Comparison of ENCODE assay signal across 8 mouse cellular contexts in genomic region chrX:102188712-102189497, GRCm38 (mm10). TPM values are rescaled to one million over a fixed set of nuclear protein-coding genes. Genes with fewer than 3 reads are reported as not detected.
A peak's percentile ranks its signal among the peaks of the same experiment; 100 is the strongest.
DNase-seq lines count a peak whose midpoint lies in the region; ATAC-seq lines count a peak whose summit lies in the region.

TSS of gene Rps4x (minus strand) at chrX:102189394.

- peak within 1 kb of the TSS; percentile 87 for H3K27ac ChIP-seq in embryonic facial prominence, embryonic 12.5 days
- H3K27ac ChIP-seq in limb, embryonic 10.5 days = peak within 1 kb of the TSS; percentile 92
- H3K27ac ChIP-seq in midbrain, embryonic 12.5 days (replicated peaks) = peak within 1 kb of the TSS; percentile 83

- peaks cover 11% of the 10 kb centered on the region for H3K36me3 ChIP-seq in embryonic facial prominence, embryonic 12.5 days
- H3K36me3 ChIP-seq in limb, embryonic 10.5 days = peaks cover 38% of the 10 kb centered on the region
- H3K36me3 ChIP-seq in midbrain, embryonic 12.5 days = peaks cover 18% of the 10 kb centered on the region; the same call in 1 of the 2 replicates

- 0 out of 2 replicates have a peak, but pooled peaks cover 5% of the 10 kb centered on the region for H3K27me3 ChIP-seq in embryonic facial prominence, embryonic 12.5 days
- peaks cover 86% of the 10 kb centered on the region for H3K27me3 ChIP-seq in limb, embryonic 10.5 days (ENCODE audit: low read depth, poor library complexity, severe bottlenecking)
- H3K27me3 ChIP-seq in midbrain, embryonic 12.5 days = 0 out of 2 replicates have a peak, but pooled peaks cover 1% of the 10 kb centered on the region

- peak within 1 kb of the TSS; percentile 58 for H3K4me2 ChIP-seq in embryonic facial prominence, embryonic 12.5 days (replicated peaks)
- peak within 1 kb of the TSS; percentile 63 for H3K4me2 ChIP-seq in midbrain, embryonic 12.5 days (replicated peaks)

- DNase-seq in 3134 (ENCODE audit: extremely low read depth, insufficient read length, low spot score) = peak; percentile 86
- DNase-seq in adrenal gland, postnatal 36 days = peak; percentile 85 to 86
- DNase-seq in heart, adult 11 months = peak; percentile 99
- DNase-seq in kidney, adult 18-20 months = peak; percentile 84
- DNase-seq in limb, embryonic 10.5 days (ENCODE audit: low spot score) = peak; percentile 85
- DNase-seq in skeletal muscle tissue, adult 2 months (ENCODE audit: low read depth, low spot score) = peak; percentile 64

- H3K4me1 ChIP-seq in embryonic facial prominence, embryonic 12.5 days = no peaks in the 10 kb centered on the region
- peaks cover 3% of the 10 kb centered on the region; the same call in 1 of the 2 replicates for H3K4me1 ChIP-seq in limb, embryonic 10.5 days
- peaks cover 11% of the 10 kb centered on the region for H3K4me1 ChIP-seq in midbrain, embryonic 12.5 days

- H3K9me3 ChIP-seq in embryonic facial prominence, embryonic 12.5 days = no peaks in the 10 kb centered on the region
- no peaks in the 10 kb centered on the region for H3K9me3 ChIP-seq in limb, embryonic 10.5 days (replicated peaks)
- no peaks in the 10 kb centered on the region for H3K9me3 ChIP-seq in midbrain, embryonic 12.5 days

- 18% methylated on average over 37 of the region's 37 CpGs for WGBS in embryonic facial prominence, embryonic 12.5 days
- 15% methylated on average over 37 of the region's 37 CpGs for WGBS in limb, embryonic 10.5 days
- 22% methylated on average over 37 of the region's 37 CpGs for WGBS in midbrain, embryonic 12.5 days

- ATAC-seq in embryonic facial prominence, embryonic 12.5 days (ENCODE audit: insufficient number of reproducible peaks, insufficient read depth, low FRiP score, low TSS enrichment) = peak; percentile 68; the same call in 1 of the 2 replicates
- ATAC-seq in midbrain, embryonic 12.5 days (ENCODE audit: low FRiP score, low read depth) = peak; percentile 86

- H3K4me3 ChIP-seq in embryonic facial prominence, embryonic 12.5 days = peak within 1 kb of the TSS; percentile 53
- peak within 1 kb of the TSS; percentile 67 for H3K4me3 ChIP-seq in limb, embryonic 10.5 days
- H3K4me3 ChIP-seq in midbrain, embryonic 12.5 days = peak within 1 kb of the TSS; percentile 56

- H3K9ac ChIP-seq in embryonic facial prominence, embryonic 12.5 days = peak within 1 kb of the TSS; percentile 73
- peak within 1 kb of the TSS; percentile 66 for H3K9ac ChIP-seq in midbrain, embryonic 12.5 days (replicated peaks)

RNA-seq across cellular contexts. Expression of gene Rps4x, which starts in this region (rescaled TPM):
- 1,000 to 10,000 TPM in 1 of 2 experiments, 100 to 1,000 TPM in 1; 902 to 1,048 TPM for total RNA-seq in adrenal gland, postnatal 36 days (2021)
- 660 and 671 TPM in 2 replicates for polyA plus RNA-seq in embryonic facial prominence, embryonic 12.5 days (2016; fragmentation: Nextera tagmentation; extraction: Ambion mirVana)
- polyA plus RNA-seq in limb, embryonic 10.5 days (2016; fragmentation: Nextera tagmentation; extraction: Ambion mirVana) = 679 and 777 TPM in 2 replicates
- polyA plus RNA-seq in midbrain, embryonic 12.5 days (2016; fragmentation: Nextera tagmentation; extraction: Ambion mirVana) = 479 and 497 TPM in 2 replicates

Comparison
In these comparisons a context has a peak if more than half of its experiments do, and no peak if none do; other contexts are left out.
1. Peak in every context shown above with its lines: DNase-seq, ATAC-seq, H3K4me3 ChIP-seq and H3K27ac ChIP-seq.